Mouse (Mus musculus): ENCODE measurements around the gene Fam71d.

Gene Fam71d

GRCm38 (mm10) chr12:78773211-78773610, 81.9 kb downstream of the Fam71d start:
- no peak for DNase-seq (ENCODE audit: low spot score)

DNA sequence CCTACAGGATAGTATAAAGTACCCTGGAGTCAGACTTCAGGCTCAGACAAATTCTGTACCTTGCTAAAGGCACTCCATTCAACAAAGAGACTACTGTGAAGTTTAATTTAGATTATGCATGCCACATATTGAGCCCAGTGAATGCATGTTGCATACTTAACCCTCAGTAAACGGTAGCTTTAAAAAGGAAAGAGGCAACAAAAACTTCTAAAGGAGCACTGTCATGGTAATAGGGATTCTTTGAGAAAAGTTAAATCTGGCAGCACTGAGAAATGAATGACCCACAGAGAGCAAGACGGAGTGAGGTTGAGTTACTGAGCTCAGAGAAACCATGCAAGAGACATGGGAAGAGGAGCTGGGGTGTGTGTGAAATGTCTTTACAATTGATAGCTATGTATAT, 86.6 kb downstream of the Fam71d start:
- DNase-seq (ENCODE audit: low spot score), result no peak

- no peak for DNase-seq (ENCODE audit: low spot score)
Observed at GRCm38 (mm10) chr12:78778423-78779067, 87.2 kb downstream of the Fam71d start.

All from spleen, adult 12 weeks (tissue).